Mouse (Mus musculus) megakaryocyte, embryonic 14.5 days (primary cell): ENCODE results near the gene Lpar4.

Experiments
- FLI1 ChIP-seq: IDR thresholded peaks from 2 replicates; pipeline ENCODE4 v1.6.1; 2012; ENCODE audit warnings: low read length, inconsistent platforms, mixed read lengths
- GATA1 ChIP-seq: IDR thresholded peaks from 3 replicates; pipeline ENCODE4 v1.6.1; 2012; ENCODE audit warnings: mixed read lengths, low read length, inconsistent platforms, borderline replicate concordance

DNA sequence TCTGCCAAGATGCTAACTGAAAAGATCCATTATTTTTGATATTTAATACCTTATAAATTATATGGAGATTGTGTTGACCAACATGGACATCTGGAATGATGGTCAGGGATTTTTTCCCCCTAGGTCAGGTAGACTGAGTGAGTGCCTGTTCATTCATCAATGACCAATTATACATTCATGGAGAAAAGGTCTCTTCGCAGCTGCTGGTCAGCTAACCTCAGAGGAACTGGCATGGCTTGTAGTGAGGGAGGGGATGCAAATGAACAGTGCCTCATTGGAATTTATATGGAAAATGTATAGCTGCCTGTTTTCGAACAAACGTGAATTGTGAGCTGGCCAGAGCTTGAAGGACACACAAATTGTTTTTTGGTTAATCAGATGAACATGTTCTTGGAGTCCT, 18.9 kb downstream of the Lpar4 start:
- no peak for TF ChIP-seq GATA1
- TF ChIP-seq FLI1 = no peak
